ENCODE assay signal across 8 mouse cellular contexts in the genomic region with DNA sequence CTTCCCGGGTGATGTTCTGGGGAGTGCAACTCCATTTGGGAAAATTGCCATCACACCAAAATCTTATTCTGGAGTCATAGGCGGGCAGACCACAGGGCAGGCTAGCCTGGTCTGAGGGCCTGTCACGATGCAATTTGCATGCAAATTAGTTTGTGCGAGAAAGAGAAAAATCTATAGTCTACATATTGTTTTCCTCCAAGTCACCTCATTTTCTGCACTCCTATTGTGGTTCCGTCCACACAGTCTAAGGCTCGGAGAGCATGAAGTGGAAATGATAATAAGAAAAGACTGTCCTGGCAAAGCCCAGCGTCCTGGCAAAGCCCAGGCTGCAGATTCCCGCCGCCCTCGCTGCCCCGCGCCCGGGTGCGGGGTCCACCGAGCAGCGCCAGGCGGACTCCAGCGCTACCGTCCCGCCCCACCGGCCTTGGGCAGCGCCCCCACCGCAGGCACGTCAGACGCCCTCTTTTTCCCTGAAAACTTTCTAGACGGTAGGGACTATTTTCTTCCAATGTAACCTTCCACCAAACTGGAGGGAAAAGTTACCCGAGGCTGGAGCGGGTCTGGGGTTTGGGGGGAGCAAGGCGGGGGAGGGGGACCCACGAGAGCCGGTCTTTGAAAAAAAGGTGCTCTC. TPM values are rescaled to one million over a fixed set of nuclear protein-coding genes. Genes with fewer than 3 reads are reported as not detected.
DNase-seq lines count a peak whose midpoint lies in the region; ATAC-seq and TF ChIP-seq lines count a peak whose summit lies in the region.

No protein-coding gene starts in this region.

- no peaks in the 10 kb centered on the region for H3K36me3 ChIP-seq in E14TG2a.4 (ENCODE audit: insufficient read depth, low read length)
- H3K36me3 ChIP-seq in embryonic facial prominence, embryonic 13.5 days, result no peaks in the 10 kb centered on the region
- no peaks in the 10 kb centered on the region for H3K36me3 ChIP-seq in heart, embryonic 15.5 days

- H3K27ac ChIP-seq in embryonic facial prominence, embryonic 13.5 days, result peak overlapping the region; percentile 93
- H3K27ac ChIP-seq in heart, embryonic 15.5 days, result peak overlapping the region; percentile 82

- H3K9ac ChIP-seq in embryonic facial prominence, embryonic 13.5 days, result peak overlapping the region; percentile 89
- peak overlapping the region; percentile 69 for H3K9ac ChIP-seq in heart, embryonic 15.5 days

- H3K4me1 ChIP-seq in E14TG2a.4 (replicated peaks; ENCODE audit: low read depth, low read length), result peaks cover 18% of the 10 kb centered on the region
- 0 out of 2 replicates have a peak, but pooled peaks cover 5% of the 10 kb centered on the region for H3K4me1 ChIP-seq in embryonic facial prominence, embryonic 13.5 days
- peaks cover 11% of the 10 kb centered on the region for H3K4me1 ChIP-seq in heart, embryonic 15.5 days (replicated peaks)

- no peaks in the 10 kb centered on the region for H3K9me3 ChIP-seq in E14TG2a.4 (ENCODE audit: low read length)
- H3K9me3 ChIP-seq in embryonic facial prominence, embryonic 13.5 days, result no peaks in the 10 kb centered on the region
- H3K9me3 ChIP-seq in heart, embryonic 15.5 days (replicated peaks), result no peaks in the 10 kb centered on the region

- H3K4me3 ChIP-seq in E14TG2a.4 (replicated peaks; ENCODE audit: low read length), result peak overlapping the region; percentile 82
- H3K4me3 ChIP-seq in embryonic facial prominence, embryonic 13.5 days, result peak overlapping the region; percentile 67
- H3K4me3 ChIP-seq in heart, embryonic 15.5 days, result peak overlapping the region; percentile 62

- DNase-seq in adrenal gland, postnatal 10 days, result peak; percentile 68
- peak; percentile 74 for DNase-seq in kidney, postnatal 10 days
- DNase-seq in lung, postnatal 10 days, result peak; percentile 66
- peak; percentile 55 for DNase-seq in ovary, postnatal 14 days (ENCODE audit: low spot score)
- no peak for DNase-seq in spleen, postnatal 36 days (ENCODE audit: low spot score in 2 of 2)

- WGBS in embryonic facial prominence, embryonic 13.5 days, result 2% methylated on average over 31 of the region's 31 CpGs
- 2% methylated on average over 31 of the region's 31 CpGs for WGBS in heart, embryonic 15.5 days

- TF ChIP-seq CTCF in E14TG2a.4 (conservative IDR thresholded peaks at IDR 0.05; ENCODE audit: low read length), result no peak

- peak overlapping the region; percentile 70 for H3K4me2 ChIP-seq in embryonic facial prominence, embryonic 13.5 days
- H3K4me2 ChIP-seq in heart, embryonic 15.5 days, result peak overlapping the region; percentile 66

- H3K27me3 ChIP-seq in E14TG2a.4 (ENCODE audit: insufficient read depth, low read length), result no peaks in the 10 kb centered on the region; the same call in 1 of the 2 replicates
- H3K27me3 ChIP-seq in embryonic facial prominence, embryonic 13.5 days, result no peaks in the 10 kb centered on the region
- no peaks in the 10 kb centered on the region for H3K27me3 ChIP-seq in heart, embryonic 15.5 days

- no peak for ATAC-seq in embryonic facial prominence, embryonic 13.5 days (ENCODE audit: insufficient number of reproducible peaks, insufficient read depth, low FRiP score, low TSS enrichment, low read depth)
- ATAC-seq in heart, embryonic 15.5 days (replicated peaks; ENCODE audit: insufficient number of reproducible peaks, insufficient read depth, low FRiP score, low read depth), result peak; percentile 27; the same call in 1 of the 2 replicates

RNA-seq across cellular contexts. Expression of gene Pogz, which starts 16.2 kb away (rescaled TPM):
- 10 to 100 TPM; 24.8 to 41.9 TPM for total RNA-seq in adrenal gland, postnatal 10 days (2021)
- polyA plus RNA-seq in embryonic facial prominence, embryonic 13.5 days (2015; fragmentation: Nextera tagmentation; extraction: Ambion mirVana), result 22.9 and 23.3 TPM in 2 replicates
- 8.5 and 10.2 TPM in 2 replicates for polyA plus RNA-seq in heart, embryonic 15.5 days (2015; fragmentation: Nextera tagmentation; extraction: Ambion mirVana)

RNA-seq across cellular contexts. Expression of gene Cgn, which starts 34.8 kb away (rescaled TPM):
- total RNA-seq in adrenal gland, postnatal 10 days (2021), result 1 to 10 TPM; 3.1 to 4.6 TPM
- 7.2 and 9.7 TPM in 2 replicates for polyA plus RNA-seq in embryonic facial prominence, embryonic 13.5 days (2015; fragmentation: Nextera tagmentation; extraction: Ambion mirVana)
- polyA plus RNA-seq in heart, embryonic 15.5 days (2015; fragmentation: Nextera tagmentation; extraction: Ambion mirVana), result 1.4 and 4.7 TPM in 2 replicates

Comparison
In these comparisons a context has a peak if more than half of its experiments do, and no peak if none do; other contexts are left out.
1. DNase-seq: peak in adrenal gland, postnatal 10 days (single experiment), kidney, postnatal 10 days (single experiment), lung, postnatal 10 days (single experiment) and ovary, postnatal 14 days (single experiment); none in spleen, postnatal 36 days (0 of 2).
2. Peak in every context shown above with its lines, with median percentiles within 50 percentile points of each other: H3K4me3 ChIP-seq.